Mouse (Mus musculus) midbrain, embryonic 10.5 days (tissue): ENCODE measurements at regions not wholly inside any gene's neighbourhood (a gene's known extent, or its start where the extent isn't known, plus 50 kb on each side); places are given as distances from the start of the nearest gene placed in this dataset.
A peak's percentile ranks its signal among the peaks of the same experiment; 100 is the strongest.
"Not testable (repeated sequence)": the region's sequence is repeated elsewhere in the genome, so short reads cannot be mapped to it uniquely, and the experiment has no call there.

ENCODE experiments used
- DNase-seq: peaks from one replicate; pipeline ENCODE4 v3.0.0-alpha.2; 2017; ENCODE audit warnings: low spot score
- H3K27ac ChIP-seq: fragments of 300-500 bp; sonication (generic); replicated peaks from 2 replicates; pipeline ENCODE4 v1.5.1; 2016; ENCODE audit warnings: mild to moderate bottlenecking
- H3K27me3 ChIP-seq: fragments of 300-500 bp; sonication (generic); 2 replicates; pipeline ENCODE4 v1.6.1; 2016; ENCODE audit warnings: low read depth, mild to moderate bottlenecking; ENCODE audit not compliant: poor library complexity, severe bottlenecking
- H3K36me3 ChIP-seq: fragments of 300-500 bp; sonication (generic); 2 replicates; pipeline ENCODE4 v1.6.1; 2016; ENCODE audit warnings: mild to moderate bottlenecking, moderate library complexity
- H3K4me1 ChIP-seq: fragments of 300-500 bp; sonication (generic); 2 replicates; pipeline ENCODE4 v1.6.1; 2016
- H3K4me3 ChIP-seq: fragments of 300-500 bp; sonication (generic); 2 replicates; pipeline ENCODE4 v1.5.1; 2016; ENCODE audit warnings: mild to moderate bottlenecking, moderate library complexity
- H3K9me3 ChIP-seq: fragments of 300-500 bp; sonication (generic); replicated peaks from 2 replicates; pipeline ENCODE4 v1.6.1; 2016; ENCODE audit warnings: mild to moderate bottlenecking
- WGBS: fragments of 180-500 bp; shearing (Covaris S2); methylation state at CpG from one replicate; pipeline ENCODE4 v1.1.7; 2016; 5-methylcytosine and 5-hydroxymethylcytosine counted together

- DNase-seq, H3K4me1 ChIP-seq, H3K4me3 ChIP-seq, H3K27me3 ChIP-seq, H3K27ac ChIP-seq, H3K9me3 ChIP-seq, H3K36me3 ChIP-seq: not testable (repeated sequence)
- 81% methylated on average over 4 of the region's 4 CpGs for WGBS
These were observed 51.4 kb upstream of the Bdh1 start for GRCm38 (mm10) chr16:31370590-31371092.

- DNase-seq = no peak
- H3K4me1 ChIP-seq = no peaks in the 10 kb centered on the region
- no peak overlapping the region for H3K27ac ChIP-seq
- H3K9me3 ChIP-seq = peaks cover 9% of the 10 kb centered on the region
- no peaks in the 10 kb centered on the region for H3K36me3 ChIP-seq
- no peak overlapping the region for H3K4me3 ChIP-seq
- H3K27me3 ChIP-seq = no peaks in the 10 kb centered on the region
- WGBS = 93% methylated on average over 13 of the region's 13 CpGs
These were observed 52.2 kb upstream of the Bdh1 start for GRCm38 (mm10) chr16:31369849-31370248.

- Histone ChIP-seq H3K4me1 (no peaks in the 10 kb centered on the region), H3K36me3 (no peaks in the 10 kb centered on the region), H3K27me3 (no peaks in the 10 kb centered on the region), H3K4me3 (no peak overlapping the region), H3K27ac (no peak overlapping the region), H3K9me3 (no peaks in the 10 kb centered on the region)
- no peak for DNase-seq
- 79% methylated on average over 6 of the region's 6 CpGs for WGBS
These were observed 53.1 kb upstream of the Apod start for GRCm38 (mm10) chr16:31367521-31368245.

GRCm38 (mm10) chr16:31366033-31366432, 51.4 kb upstream of the Apod start:
- Histone ChIP-seq H3K36me3 (no peaks in the 10 kb centered on the region), H3K27ac (no peak overlapping the region), H3K4me3 (no peak overlapping the region), H3K9me3 (no peaks in the 10 kb centered on the region), H3K27me3 (no peaks in the 10 kb centered on the region), H3K4me1 (no peaks in the 10 kb centered on the region)
- WGBS = 89% methylated on average over 4 of the region's 4 CpGs
- DNase-seq = no peak

- Histone ChIP-seq H3K4me3 (no peak overlapping the region), H3K36me3 (no peaks in the 10 kb centered on the region), H3K27me3 (peaks cover 8% of the 10 kb centered on the region), H3K27ac (no peak overlapping the region), H3K4me1 (peaks cover 5% of the 10 kb centered on the region), H3K9me3 (no peaks in the 10 kb centered on the region)
- peak; percentile 11 for DNase-seq
- 50% methylated on average over 7 of the region's 7 CpGs for WGBS
These were observed 49.9 kb upstream of the Apod start for GRCm38 (mm10) chr16:31364475-31364874.
